27 mouse cellular contexts compared by ENCODE assay signal in genomic region chr4:136056030-136056429, GRCm38 (mm10).
"Had no signal": no experiment of that assay in that cellular context is flagged by ENCODE, and none has a peak within 500 bp of the region (broad histone marks: within the 10 kb centered on the region; RNA-seq: fewer than 3 reads in every experiment).

No protein-coding gene starts in this region.

- H3K27ac ChIP-seq: gastrocnemius, adult 2 months; heart, adult 2 months; heart, embryonic 13.5 days; heart, embryonic 15.5 days; hindbrain, embryonic 13.5 days; hindbrain, embryonic 15.5 days; hindbrain, postnatal 0 days; kidney, embryonic 15.5 days; kidney, postnatal 0 days; layer of hippocampus, adult 2 months; left cerebral cortex, adult 2 months; limb, embryonic 10.5 days; limb, embryonic 12.5 days had no signal

- H3K4me3 ChIP-seq: gastrocnemius, adult 2 months; heart, adult 2 months; heart, embryonic 13.5 days; heart, embryonic 15.5 days; hindbrain, embryonic 13.5 days; hindbrain, embryonic 15.5 days; kidney, embryonic 15.5 days; layer of hippocampus, adult 2 months; left cerebral cortex, adult 2 months; limb, embryonic 10.5 days; limb, embryonic 12.5 days had no signal

- H3K27me3 ChIP-seq: heart, embryonic 13.5 days; heart, embryonic 15.5 days; hindbrain, embryonic 13.5 days; hindbrain, embryonic 15.5 days; kidney, embryonic 15.5 days; limb, embryonic 12.5 days had no signal

- H3K9me3 ChIP-seq: heart, embryonic 13.5 days; heart, embryonic 15.5 days; hindbrain, embryonic 13.5 days; hindbrain, embryonic 15.5 days; kidney, embryonic 15.5 days; limb, embryonic 10.5 days; limb, embryonic 12.5 days had no signal

- H3K9ac ChIP-seq: heart, embryonic 13.5 days; heart, embryonic 15.5 days; hindbrain, embryonic 15.5 days; kidney, embryonic 15.5 days; limb, embryonic 12.5 days had no signal

- ATAC-seq: hindbrain, postnatal 0 days; intestine, embryonic 16.5 days had no signal

- DNase-seq: gastrocnemius, adult 2 months; gastrocnemius, postnatal 10 days; gastrocnemius, postnatal 25 days; heart, adult 11 months; heart, adult 2 months; heart, postnatal 14 days; heart, postnatal 36 days; kidney, adult 11 months; kidney, adult 2 months; kidney, adult 9 months; kidney, postnatal 25 days; kidney, postnatal 4 days; liver had no signal

- H3K4me2 ChIP-seq: heart, embryonic 11.5 days; heart, embryonic 13.5 days; heart, embryonic 15.5 days; hindbrain, embryonic 13.5 days; hindbrain, embryonic 15.5 days; kidney, embryonic 15.5 days; limb, embryonic 12.5 days; liver, embryonic 11.5 days had no signal
